Mouse (Mus musculus) myocyte (in vitro differentiated cells): ENCODE measurements around the gene Rbpjl.

Experiments used
- MYOD1 ChIP-seq, 3 experiments: IDR thresholded peaks; one replicate each; pipeline ENCODE4 v1.6.1; 2011; ENCODE audit warnings: control low read depth in 2 of 3, low read depth in 2 of 3, mild to moderate bottlenecking in 2 of 3, moderate library complexity in 1 of 3; ENCODE audit not compliant: insufficient read length in 2 of 3, control insufficient read depth in 1 of 3
- POLR2A ChIP-seq: IDR thresholded peaks from one replicate; pipeline ENCODE4 v1.6.1; 2011; ENCODE audit warnings: low read depth, mild to moderate bottlenecking, control low read depth, moderate library complexity; ENCODE audit not compliant: insufficient read length
- POLR2AphosphoS2 ChIP-seq: IDR thresholded peaks from one replicate; pipeline ENCODE4 v1.6.1; 2011; ENCODE audit warnings: low read depth, control low read depth; ENCODE audit not compliant: insufficient read length
- TCF12 ChIP-seq: IDR thresholded peaks from one replicate; pipeline ENCODE4 v1.6.1; 2011; ENCODE audit warnings: mild to moderate bottlenecking, control low read depth; ENCODE audit not compliant: poor library complexity, insufficient read depth, severe bottlenecking

GRCm38 (mm10) chr2:164437710-164438109 lies 34.8 kb downstream of the Rbpjl start:
- TF ChIP-seq TCF12 (no peak), POLR2A (no peak), POLR2AphosphoS2 (no peak), MYOD1 (IDR thresholded peaks at IDR 0.05; ENCODE audit: control insufficient read depth in 1 of 3, insufficient read length in 2 of 3, low read depth in 2 of 3) (no peak)
